Comparison of ENCODE assay signal across 8 mouse cellular contexts in genomic region chr4:136052534-136053246, GRCm38 (mm10). TPM values are rescaled to one million over a fixed set of nuclear protein-coding genes. Genes with fewer than 3 reads are reported as not detected.
A peak's percentile ranks its signal among the peaks of the same experiment; 100 is the strongest.
DNase-seq lines count a peak whose midpoint lies in the region; ATAC-seq and TF ChIP-seq lines count a peak whose summit lies in the region.

No protein-coding gene starts in this region.

- no peak for TF ChIP-seq CTCF in liver, adult 2 months (IDR thresholded peaks at IDR 0.05; ENCODE audit: low read depth, low read length)
- TF ChIP-seq CTCF in intestine, postnatal 0 days (IDR thresholded peaks at IDR 0.05; ENCODE audit: low read depth): no peak

- H3K36me3 ChIP-seq in liver, adult 2 months (ENCODE audit: control insufficient read depth, insufficient read depth, low read length): peaks cover 23% of the 10 kb centered on the region
- peaks cover 47% of the 10 kb centered on the region for H3K36me3 ChIP-seq in forebrain, embryonic 10.5 days (replicated peaks)
- peaks cover 34% of the 10 kb centered on the region for H3K36me3 ChIP-seq in intestine, postnatal 0 days (ENCODE audit: control insufficient read depth, insufficient read depth)
- H3K36me3 ChIP-seq in myocyte (ENCODE audit: control insufficient read depth, insufficient read depth): peaks cover 41% of the 10 kb centered on the region

- peak overlapping the region; percentile 96 for H3K4me3 ChIP-seq in liver, adult 2 months (ENCODE audit: insufficient read depth, low read depth, low read length)
- H3K4me3 ChIP-seq in forebrain, embryonic 10.5 days: peak overlapping the region; percentile 96
- H3K4me3 ChIP-seq in intestine, postnatal 0 days (ENCODE audit: low read depth, low read length): peak overlapping the region; percentile 92
- peak overlapping the region; percentile 99 for H3K4me3 ChIP-seq in myocyte

- peak overlapping the region; percentile 96 for H3K9ac ChIP-seq in liver, adult 2 months (ENCODE audit: low read depth, low read length)
- peak overlapping the region; percentile 97 for H3K9ac ChIP-seq in intestine, postnatal 0 days (ENCODE audit: low read depth, low read length)

- TF ChIP-seq POLR2A in liver, adult 2 months (IDR thresholded peaks at IDR 0.05; ENCODE audit: extremely low read depth, insufficient read depth, low read length): no peak
- TF ChIP-seq POLR2A in myocyte (IDR thresholded peaks at IDR 0.05; ENCODE audit: insufficient read length, low read depth): no peak

- no peaks in the 10 kb centered on the region for H3K27me3 ChIP-seq in liver, adult 2 months (ENCODE audit: control insufficient read depth, insufficient read depth, low read length)
- H3K27me3 ChIP-seq in forebrain, embryonic 10.5 days (ENCODE audit: poor library complexity, severe bottlenecking): no peaks in the 10 kb centered on the region
- H3K27me3 ChIP-seq in intestine, postnatal 0 days (replicated peaks; ENCODE audit: control insufficient read depth, insufficient read depth, low read length): no peaks in the 10 kb centered on the region
- H3K27me3 ChIP-seq in myocyte (ENCODE audit: control insufficient read depth, insufficient read depth, insufficient read length): no peaks in the 10 kb centered on the region

- WGBS in liver, adult 2 months: under 1% methylated on average over 50 of the region's 50 CpGs
- under 1% methylated on average over 50 of the region's 50 CpGs for WGBS in forebrain, embryonic 10.5 days
- under 1% methylated on average over 50 of the region's 50 CpGs for WGBS in intestine, postnatal 0 days

- peak overlapping the region; percentile 79 for H3K4me2 ChIP-seq in intestine, postnatal 0 days (replicated peaks; ENCODE audit: low read depth)
- peak overlapping the region; percentile 99 for H3K4me2 ChIP-seq in myocyte (ENCODE audit: low read depth)

- peak; percentile 67 for ATAC-seq in intestine, postnatal 0 days

- H3K4me1 ChIP-seq in liver, adult 2 months (ENCODE audit: control insufficient read depth, insufficient read depth, low read length): peaks cover 9% of the 10 kb centered on the region
- peaks cover 30% of the 10 kb centered on the region for H3K4me1 ChIP-seq in forebrain, embryonic 10.5 days
- H3K4me1 ChIP-seq in intestine, postnatal 0 days (replicated peaks; ENCODE audit: control insufficient read depth, insufficient read depth, low read length): peaks cover 4% of the 10 kb centered on the region

- peak overlapping the region; percentile 24 for H3K27ac ChIP-seq in liver, adult 2 months (replicated peaks; ENCODE audit: insufficient read depth, low read depth, low read length)
- peak overlapping the region; percentile 100 for H3K27ac ChIP-seq in forebrain, embryonic 10.5 days
- peak overlapping the region; percentile 89 for H3K27ac ChIP-seq in intestine, postnatal 0 days (ENCODE audit: low read depth, low read length)

- peaks cover 16% of the 10 kb centered on the region; the same call in 1 of the 2 replicates for H3K79me2 ChIP-seq in liver, adult 2 months (ENCODE audit: control insufficient read depth, insufficient read depth, low read length)
- H3K79me2 ChIP-seq in myocyte (ENCODE audit: control insufficient read depth, insufficient read depth): peaks cover 44% of the 10 kb centered on the region

- H3ac ChIP-seq in myocyte (ENCODE audit: control insufficient read depth, insufficient read length): peak overlapping the region; percentile 50

- H3K9me3 ChIP-seq in forebrain, embryonic 10.5 days: no peaks in the 10 kb centered on the region
- no peaks in the 10 kb centered on the region for H3K9me3 ChIP-seq in intestine, postnatal 0 days (ENCODE audit: control insufficient read depth)

- DNase-seq in liver, adult 2 months (ENCODE audit: extremely low read depth, low read depth, low spot score): no peak
- no peak for DNase-seq in liver
- peak; percentile 21 for DNase-seq in T-cell, adult 2 months (ENCODE audit: low spot score)
- DNase-seq in forebrain, embryonic 10.5 days (ENCODE audit: extremely low spot score, low spot score): no peak
- no peak for DNase-seq in cerebellum, adult 9-11 months
- DNase-seq in cerebellum, postnatal 36 days: no peak

TF ChIP-seq in myocyte, 11 proteins besides CTCF, POLR2A, EP300 and RAD21:
- TF ChIP-seq MAX (IDR thresholded peaks at IDR 0.05; ENCODE audit: low read depth) (no peak), E2F4 (IDR thresholded peaks at IDR 0.05; ENCODE audit: insufficient read depth) (no peak), CEBPB (IDR thresholded peaks at IDR 0.05; ENCODE audit: insufficient read depth, poor library complexity, severe bottlenecking) (no peak)

RNA-seq across cellular contexts. Expression of gene Rpl11, which starts 0.5 kb away (rescaled TPM):
- total RNA-seq in liver, adult 2 months (2014; rRNA removed): 474 and 504 TPM in 2 replicates
- polyA plus RNA-seq in liver, adult 2 months (2012; rRNA removed): 162 and 170 TPM in 2 replicates
- polyA plus RNA-seq in forebrain, embryonic 10.5 days (2016; fragmentation: Nextera tagmentation; extraction: Ambion mirVana): 485 and 525 TPM in 2 replicates
- polyA plus RNA-seq in intestine, postnatal 0 days (2015; fragmentation: Nextera tagmentation; extraction: Ambion mirVana): 268 and 276 TPM in 2 replicates
- polyA plus RNA-seq in myocyte (2012; fragmentation: generic; extraction: Trizol): 1,551 TPM

RNA-seq across cellular contexts. Expression of gene Eloa, which starts 31.1 kb away (rescaled TPM):
- 16.1 and 16.7 TPM in 2 replicates for total RNA-seq in liver, adult 2 months (2014; rRNA removed)
- polyA plus RNA-seq in liver, adult 2 months (2012; rRNA removed): 7.3 and 8.1 TPM in 2 replicates
- 35.2 and 36.7 TPM in 2 replicates for polyA plus RNA-seq in forebrain, embryonic 10.5 days (2016; fragmentation: Nextera tagmentation; extraction: Ambion mirVana)
- polyA plus RNA-seq in intestine, postnatal 0 days (2015; fragmentation: Nextera tagmentation; extraction: Ambion mirVana): 17.1 and 18.3 TPM in 2 replicates
- 17.2 TPM for polyA plus RNA-seq in myocyte (2012; fragmentation: generic; extraction: Trizol)

Comparison
In these comparisons a context has a peak if more than half of its experiments do, and no peak if none do; other contexts are left out.
1. H3K27ac ChIP-seq: peak in every context shown above with its lines; median percentile 100 in forebrain, embryonic 10.5 days; 89 in intestine, postnatal 0 days; 24 in liver, adult 2 months.